Mouse (Mus musculus) fibroblast of lung, adult 2 months (primary cell): ENCODE measurements around the gene Dst.

Experiments used
- DNase-seq: peaks from one replicate; pipeline ENCODE4 v3.0.0-alpha.2; 2011; ENCODE audit warnings: low read depth

Gene Dst

DNA sequence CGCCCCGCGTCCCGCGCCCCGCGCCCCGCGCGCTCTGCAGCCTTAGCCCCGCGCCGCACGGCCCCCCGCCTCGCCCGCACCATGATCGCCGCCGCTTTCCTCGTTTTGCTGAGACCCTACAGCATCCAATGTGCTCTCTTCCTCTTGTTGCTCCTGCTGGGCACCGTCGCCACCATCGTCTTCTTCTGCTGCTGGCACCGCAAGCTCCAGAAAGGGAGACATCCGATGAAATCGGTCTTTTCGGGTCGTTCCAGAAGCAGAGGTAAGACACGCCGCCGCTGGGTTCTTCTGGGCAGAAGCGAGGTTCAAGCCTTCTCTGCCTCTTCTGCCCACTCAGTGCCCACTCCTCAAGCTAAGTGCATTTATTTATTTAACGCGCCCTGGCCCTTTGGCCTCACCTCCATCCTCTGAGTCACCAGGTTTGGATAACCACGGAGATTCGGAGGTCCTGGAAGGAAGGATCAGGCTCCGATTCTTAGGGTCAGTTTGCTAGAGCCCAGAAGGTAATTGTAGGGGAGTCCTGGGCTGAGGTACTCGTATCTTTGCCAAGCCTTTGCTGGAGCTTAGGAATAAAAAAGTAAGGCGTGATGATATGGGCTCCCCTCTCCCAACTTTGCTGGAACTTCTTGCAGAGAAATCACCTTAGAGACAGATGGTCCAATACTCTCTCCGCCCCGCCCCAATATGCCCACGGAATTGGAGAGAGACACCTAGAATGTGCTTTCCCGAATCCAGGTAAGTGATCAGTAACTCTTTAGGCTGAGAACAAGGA, at the start of gene Dst:
TSS of gene Dst (plus strand) at position 35 of the 772 bp plus-strand sequence.
- DNase-seq, result no peak

- no peak for DNase-seq
Measured at GRCm38 (mm10) chr1:33869031-33869430, 39.0 kb upstream of the Dst start.

- no peak for DNase-seq
Measured at GRCm38 (mm10) chr1:33869437-33869836, 38.6 kb upstream of the Dst start.

DNA sequence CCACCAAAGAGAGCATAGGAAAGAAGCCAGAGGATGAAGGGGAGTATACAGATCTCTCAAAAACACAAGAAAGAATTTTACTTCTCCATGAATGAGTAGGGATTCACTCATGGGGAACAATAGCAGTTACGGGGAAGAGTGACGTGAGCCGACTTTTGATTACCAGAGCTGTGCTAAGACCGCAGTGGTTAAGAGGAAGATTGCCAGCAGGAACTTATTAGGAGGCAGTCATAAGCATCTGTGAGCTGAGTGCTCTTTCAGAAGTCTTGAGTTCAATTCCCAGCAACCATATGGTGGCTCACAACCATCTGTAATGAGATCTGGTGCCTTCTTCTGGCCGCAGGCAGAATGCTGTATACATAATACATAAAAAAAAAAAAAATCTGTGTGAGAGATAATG, 34.5 kb upstream of the Dst start:
- DNase-seq, result no peak

- no peak for DNase-seq
Measured at GRCm38 (mm10) chr1:33875691-33876090, 32.3 kb upstream of the Dst start.

GRCm38 (mm10) chr1:33876416-33876815, 31.6 kb upstream of the Dst start:
- DNase-seq, result no peak

DNA sequence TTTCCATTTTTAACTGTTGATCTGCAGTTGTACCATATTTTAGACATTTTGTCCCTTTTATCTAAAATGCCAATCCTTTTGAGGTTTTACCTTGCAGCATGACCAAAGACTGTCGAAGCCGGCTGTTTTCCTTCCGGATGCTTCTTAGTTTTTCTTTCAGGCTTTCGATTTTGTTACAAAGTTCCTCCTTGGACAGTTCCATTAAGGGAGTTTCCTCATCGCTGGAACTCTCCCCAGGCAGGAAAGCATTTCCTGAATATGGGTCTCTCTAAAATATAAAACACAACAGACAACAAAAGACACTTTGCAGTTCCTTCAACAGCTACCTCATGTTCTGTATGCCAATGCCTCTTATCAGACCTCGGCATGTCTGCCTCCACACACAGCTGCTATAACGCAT, 29.9 kb upstream of the Dst start:
- DNase-seq, result no peak

- peak; percentile 40 for DNase-seq
Measured at GRCm38 (mm10) chr1:33883102-33883839, 24.8 kb upstream of the Dst start.

GRCm38 (mm10) chr1:33892784-33893183, 15.2 kb upstream of the Dst start:
- no peak for DNase-seq

DNA sequence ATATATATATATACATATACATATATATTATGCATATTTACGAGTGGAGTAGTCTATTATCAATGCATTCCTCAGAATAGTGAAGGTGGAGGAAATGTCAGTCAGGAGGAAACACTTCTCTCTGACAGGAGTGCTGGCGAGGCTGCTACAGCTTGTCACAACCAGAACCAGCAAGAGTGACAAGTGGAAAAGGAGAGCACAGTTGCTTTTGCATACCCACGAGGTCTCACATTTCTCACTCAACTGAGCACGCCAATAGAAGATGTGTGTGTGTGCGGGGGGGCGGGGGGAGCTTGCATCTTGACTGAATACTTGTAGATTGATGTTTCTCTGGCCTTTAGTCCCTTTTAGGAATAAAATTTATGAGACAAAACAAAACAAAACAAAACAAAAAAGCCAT, 11.9 kb upstream of the Dst start:
- DNase-seq, result no peak

- no peak for DNase-seq
Measured at GRCm38 (mm10) chr1:33896666-33897065, 11.4 kb upstream of the Dst start.

GRCm38 (mm10) chr1:33897426-33897825, 10.6 kb upstream of the Dst start:
- DNase-seq, result no peak

- no peak for DNase-seq
Measured at GRCm38 (mm10) chr1:33898373-33898772, 9.7 kb upstream of the Dst start.

- peak; percentile 87 for DNase-seq
Measured at GRCm38 (mm10) chr1:33900175-33900574, 7.8 kb upstream of the Dst start.

- DNase-seq, result no peak
Measured at GRCm38 (mm10) chr1:33903587-33903986, 4.4 kb upstream of the Dst start.

DNA sequence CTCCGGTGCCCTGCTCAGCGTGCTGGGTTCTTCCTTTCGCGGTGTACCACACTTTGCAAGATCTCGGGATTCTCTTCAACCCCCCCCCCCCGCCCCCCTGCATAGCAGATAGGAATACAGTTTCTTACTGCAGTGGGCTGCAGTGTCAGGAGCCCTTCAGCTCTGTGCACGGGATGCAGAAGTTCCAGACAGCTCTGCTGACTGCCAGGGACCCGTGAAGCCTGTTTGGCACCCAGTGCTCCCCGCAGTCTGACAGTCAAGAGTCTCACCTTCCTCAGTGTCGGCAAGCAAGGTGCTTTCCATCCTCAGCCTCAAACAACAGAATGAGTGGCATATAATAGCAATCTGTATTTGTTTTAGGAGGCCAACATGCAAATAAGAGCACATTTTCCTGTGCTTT, 1.8 kb upstream of the Dst start:
- no peak for DNase-seq

DNA sequence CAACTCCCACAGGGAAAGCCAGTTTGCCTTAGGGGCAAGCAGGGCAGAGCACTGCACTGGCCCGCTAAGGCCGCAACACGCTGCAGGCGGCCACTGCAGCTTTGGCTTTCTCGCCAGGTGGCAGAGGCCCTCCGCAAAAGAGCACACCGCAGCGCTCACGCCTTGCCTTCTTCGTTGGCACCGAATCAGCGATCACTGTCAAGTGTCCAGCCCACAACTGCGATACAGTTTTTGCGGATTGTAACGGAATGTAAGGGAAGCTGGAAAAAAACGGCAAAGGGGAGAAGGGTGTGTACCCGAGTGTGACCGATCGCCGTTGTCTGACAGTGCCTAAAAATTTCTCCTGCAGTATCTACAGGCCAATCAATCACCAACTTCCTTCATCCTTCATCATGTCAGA, 1.1 kb upstream of the Dst start:
- no peak for DNase-seq

- DNase-seq, result no peak
Measured at GRCm38 (mm10) chr1:33907421-33908190, 419 bp upstream of the Dst start, which contains the start of gene Bend6. Bend6 (minus strand) TSS chr1:33907816.

GRCm38 (mm10) chr1:33911589-33911988, 3.6 kb downstream of the Dst start:
- no peak for DNase-seq

- DNase-seq, result no peak
Measured at GRCm38 (mm10) chr1:33916554-33916953, 8.5 kb downstream of the Dst start.

- no peak for DNase-seq
Measured at GRCm38 (mm10) chr1:33922975-33923374, 14.9 kb downstream of the Dst start.

DNA sequence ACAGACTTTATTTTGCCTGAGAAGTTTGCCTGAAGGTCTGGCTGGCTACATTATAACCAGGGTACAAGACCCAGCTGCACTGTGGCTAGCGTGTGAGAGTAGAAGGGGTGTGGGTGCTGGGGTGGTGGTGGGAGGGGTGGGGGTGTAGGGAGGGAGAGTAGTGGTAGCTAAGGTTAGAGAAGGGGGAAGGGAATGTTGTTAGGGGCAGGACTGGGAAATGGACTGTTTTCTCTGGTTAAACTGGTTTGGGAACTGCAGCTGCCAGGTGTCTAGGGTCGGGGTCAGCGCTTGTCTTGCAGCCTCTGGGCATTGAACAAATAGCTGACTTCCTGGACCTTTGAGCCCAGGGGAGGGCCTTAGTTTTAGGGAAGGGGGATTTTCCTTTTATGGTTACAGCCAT, 17.3 kb downstream of the Dst start:
- no peak for DNase-seq

DNA sequence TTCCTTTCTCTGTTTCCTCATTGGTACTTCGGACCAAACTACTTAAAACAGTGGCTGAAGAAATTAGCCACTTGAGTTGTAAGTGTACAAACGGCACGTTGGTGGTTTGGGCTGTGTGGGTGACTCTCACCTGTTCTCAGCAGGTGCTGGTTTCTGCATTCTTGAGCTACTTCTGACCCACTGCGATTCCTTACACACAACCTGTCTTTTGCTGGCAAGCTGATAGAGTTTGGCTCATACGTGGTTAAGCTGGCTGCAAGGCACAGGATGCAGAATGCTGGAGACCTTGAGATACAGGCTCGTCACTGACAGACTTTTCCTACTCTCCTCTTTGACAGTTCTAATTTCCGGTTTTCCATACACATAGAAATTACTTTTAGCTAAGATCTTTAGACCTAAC, 19.4 kb downstream of the Dst start:
- DNase-seq, result no peak
